Mouse (Mus musculus): ENCODE data around the gene Cd4. TPM values are rescaled to one million over a fixed set of nuclear protein-coding genes. Genes with fewer than 3 reads are reported as not detected.

Gene Cd4
- polyA plus RNA-seq, 1 experiment from 2014 or later, result not detected

DNA sequence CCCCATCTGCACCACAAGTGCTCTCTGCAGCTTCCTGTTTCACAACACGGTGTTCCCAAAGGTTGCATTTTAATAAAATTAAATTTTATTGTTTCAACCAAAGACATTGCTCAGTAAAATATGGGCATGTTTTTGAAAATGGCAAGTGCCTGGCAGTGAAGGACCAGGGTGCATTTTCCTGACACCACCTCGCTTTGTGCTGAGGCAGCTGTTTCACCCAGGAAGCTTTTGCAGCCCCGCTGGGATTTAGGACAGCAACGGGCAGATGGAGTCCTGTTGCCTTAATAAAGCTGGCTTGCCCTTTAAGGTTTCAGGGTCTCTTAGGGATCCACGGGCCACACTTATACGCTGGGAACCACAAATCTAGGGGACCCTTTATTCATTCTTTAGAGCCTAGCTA is 3.0 kb upstream of the Cd4 start:
- TF ChIP-seq CTCF (IDR thresholded peaks at IDR 0.05), result no peak
- CTCF ChIA-PET, result interaction anchor here (0.8 to 1.9 kb wide), 5 partner anchors 9 to 39 kb away, joined by 3 to 6 read pairs (median 3); no protein-coding TSS in a partner anchor
- in situ Hi-C loops (cut with MboI; ENCODE audit: low pct_unique_long_range_greater_than_20kb), result no loop called here
- DNase-seq (ENCODE audit: low read depth, low spot score), result no peak
- POLR2A ChIA-PET, result no interaction called here
- H3K27me3 ChIP-seq, result peaks cover 14% of the 10 kb centered on the region
- no peak for ATAC-seq

DNA sequence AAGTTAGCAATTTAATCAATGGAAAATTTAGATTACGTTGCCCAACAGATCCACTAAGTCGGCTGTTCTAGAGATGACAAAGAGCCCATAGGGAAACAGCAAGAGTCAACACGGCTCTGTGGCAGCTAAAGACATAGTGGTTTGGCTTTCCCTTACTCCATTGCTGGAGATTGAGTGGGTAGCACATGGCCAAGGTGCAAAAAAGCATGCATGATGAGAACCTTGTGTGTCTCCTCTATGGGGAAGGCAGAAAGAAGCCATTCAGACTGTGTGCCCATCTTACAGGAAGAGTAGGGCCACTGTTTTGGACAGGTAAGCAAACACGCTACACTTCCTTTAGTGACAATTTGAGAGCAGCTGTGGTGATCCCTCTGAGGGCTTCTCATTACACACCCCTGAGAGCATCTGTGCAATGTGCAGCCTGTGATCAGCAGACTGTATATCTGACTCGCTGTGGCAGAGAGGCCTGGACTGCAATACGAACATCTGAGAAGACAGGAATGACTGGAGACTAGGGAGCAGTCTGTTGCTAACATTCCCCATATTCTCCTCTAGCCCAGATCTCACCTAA is 619 bp upstream of the Cd4 start:
- ATAC-seq (no peak), DNase-seq (ENCODE audit: low read depth, low spot score) (no peak)
- in situ Hi-C loops (cut with MboI; ENCODE audit: low pct_unique_long_range_greater_than_20kb), result loop anchor here (10.0 kb wide), 1 partner anchor 186 kb away; no protein-coding TSS in a partner anchor
- ChIA-PET CTCF (interaction anchor here (1.2 kb wide), 1 partner anchor 93 kb away, joined by 3 read pairs; no protein-coding TSS in a partner anchor), POLR2A (no interaction called here)
- TF ChIP-seq CTCF (IDR thresholded peaks at IDR 0.05), result no peak
- peaks cover 24% of the 10 kb centered on the region for H3K27me3 ChIP-seq

DNA sequence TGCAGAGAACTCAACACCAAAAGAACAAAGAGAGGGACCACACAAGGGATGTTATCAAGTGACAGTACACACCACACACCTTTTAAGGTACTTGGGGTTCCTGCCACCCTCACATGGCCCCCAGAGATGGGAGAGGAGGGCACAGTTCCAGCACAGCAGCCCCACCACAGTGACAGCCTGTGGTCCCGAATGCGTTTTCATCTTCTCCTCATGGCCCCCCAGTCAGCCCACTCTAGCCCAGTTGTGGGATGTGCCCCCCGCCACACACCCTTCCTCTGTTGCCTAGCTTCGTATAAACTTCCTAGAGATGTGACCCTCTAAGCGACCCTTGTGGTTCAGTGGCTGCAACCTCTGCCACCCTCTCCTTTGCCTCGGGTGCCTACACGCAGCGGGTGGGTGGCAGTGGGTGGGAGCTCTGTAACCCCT is 2.1 kb downstream of the Cd4 start:
- CTCF ChIA-PET, result no interaction called here
- DNase-seq (ENCODE audit: low read depth, low spot score) (no peak), ATAC-seq (no peak)
- TF ChIP-seq CTCF (IDR thresholded peaks at IDR 0.05), result no peak
- in situ Hi-C loops (cut with MboI; ENCODE audit: low pct_unique_long_range_greater_than_20kb), result loop anchor here (10.0 kb wide), 1 partner anchor 189 kb away; no protein-coding TSS in a partner anchor
- H3K27me3 ChIP-seq, result peaks cover 33% of the 10 kb centered on the region
- POLR2A ChIA-PET, result no interaction called here

DNA sequence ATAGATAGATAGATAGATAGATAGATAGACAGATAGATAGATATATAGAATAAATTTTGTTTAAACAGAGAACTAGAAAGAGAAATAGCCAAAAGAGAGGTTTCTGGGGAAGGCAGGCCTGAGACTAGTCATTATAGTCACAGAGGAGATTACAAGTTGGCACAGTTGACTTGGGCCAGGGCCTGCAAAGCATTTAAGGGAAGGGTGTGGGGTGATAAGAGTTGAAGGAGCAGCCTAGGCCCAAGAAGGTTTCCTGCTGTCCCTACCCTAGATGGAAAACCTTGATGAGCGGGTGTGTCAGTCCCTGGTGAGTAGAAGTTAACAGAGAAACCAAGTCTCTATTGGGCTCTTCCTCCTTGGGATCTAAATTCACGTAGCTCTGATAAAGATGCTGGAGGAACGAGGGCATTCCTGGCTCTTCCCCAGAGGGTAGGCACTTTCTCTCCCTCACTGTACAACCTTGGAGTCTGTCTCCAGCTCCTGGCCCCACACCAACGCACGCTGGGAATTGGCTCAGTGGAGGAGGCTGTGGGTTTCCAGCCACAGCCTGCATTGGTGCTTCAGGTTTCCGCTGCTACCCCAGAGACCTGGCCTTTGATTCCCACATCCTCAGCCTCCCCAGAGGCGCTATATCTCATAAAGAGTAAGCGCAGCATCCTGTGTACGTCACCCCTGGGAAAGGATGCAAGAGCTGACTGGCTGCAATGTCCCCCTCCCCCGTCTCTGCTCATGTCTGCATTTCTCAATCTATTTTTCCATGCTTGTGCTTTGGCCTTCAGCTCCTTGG is 3.1 kb downstream of the Cd4 start:
- ChIA-PET CTCF (no interaction called here), POLR2A (no interaction called here)
- peaks cover 36% of the 10 kb centered on the region for H3K27me3 ChIP-seq
- ATAC-seq (no peak), DNase-seq (ENCODE audit: low read depth, low spot score) (no peak)
- no peak for TF ChIP-seq CTCF (IDR thresholded peaks at IDR 0.05)
- in situ Hi-C loops (cut with MboI; ENCODE audit: low pct_unique_long_range_greater_than_20kb), result loop anchor here (10.0 kb wide), 1 partner anchor 190 kb away; no protein-coding TSS in a partner anchor

DNA sequence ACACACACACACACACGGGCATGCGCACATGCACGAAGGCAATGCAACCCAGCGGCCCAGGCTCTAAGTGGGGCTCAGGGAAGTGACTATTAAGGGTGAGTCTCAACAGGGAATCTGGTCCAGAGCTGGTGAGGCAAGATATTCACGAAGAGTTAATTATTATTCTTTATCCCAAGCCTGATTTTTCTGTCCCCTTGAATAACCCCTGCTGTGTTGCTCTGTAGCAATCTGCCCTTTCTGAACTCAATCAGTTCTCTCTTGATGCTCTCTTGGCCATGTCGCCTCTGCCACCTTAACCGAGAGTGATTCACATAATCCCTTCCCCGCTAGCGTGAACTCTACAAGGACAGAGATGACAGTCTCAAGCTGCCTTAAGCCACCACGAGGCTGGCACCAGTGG is 4.7 kb downstream of the Cd4 start:
- ATAC-seq (no peak), DNase-seq (ENCODE audit: low read depth, low spot score) (no peak)
- TF ChIP-seq CTCF (IDR thresholded peaks at IDR 0.05), result no peak
- ChIA-PET POLR2A (interaction anchor here (0.6 kb wide), 1 partner anchor 41 kb away, joined by 3 read pairs; no protein-coding TSS in a partner anchor), CTCF (interaction anchor here (0.8 to 1.6 kb wide), 2 partner anchors 21 to 23 kb away, joined by 3 to 6 read pairs; no protein-coding TSS in a partner anchor)
- in situ Hi-C loops (cut with MboI; ENCODE audit: low pct_unique_long_range_greater_than_20kb), result loop anchor here (10.0 kb wide), 1 partner anchor 191 kb away; no protein-coding TSS in a partner anchor
- H3K27me3 ChIP-seq, result peaks cover 31% of the 10 kb centered on the region

DNA sequence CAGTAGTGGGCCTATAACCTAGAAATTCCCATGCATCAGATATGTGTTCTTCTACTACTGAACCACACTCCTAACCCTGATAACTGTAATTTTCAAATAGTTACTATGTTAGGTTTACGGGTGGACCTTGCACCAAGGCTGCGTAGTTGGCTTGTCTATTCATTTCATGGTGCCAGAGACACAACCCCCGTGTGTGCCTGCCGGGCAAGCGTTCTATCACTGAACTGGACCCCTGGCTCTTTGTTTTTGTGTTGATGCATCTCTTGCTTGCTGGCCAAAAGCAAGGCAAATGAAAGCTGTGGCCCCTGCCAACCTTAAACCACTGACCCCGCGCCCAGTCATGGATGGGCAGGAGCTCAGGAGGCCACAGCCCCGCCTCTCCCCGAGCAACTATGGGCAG is 6.2 kb downstream of the Cd4 start:
- in situ Hi-C loops (cut with MboI; ENCODE audit: low pct_unique_long_range_greater_than_20kb), result loop anchor here (10.0 kb wide), 1 partner anchor 193 kb away; no protein-coding TSS in a partner anchor
- DNase-seq (ENCODE audit: low read depth, low spot score) (no peak), ATAC-seq (no peak)
- CTCF ChIA-PET, result interaction anchor here (1.6 to 2.3 kb wide), 2 partner anchors 10 to 22 kb away, joined by 6 read pairs; no protein-coding TSS in a partner anchor
- H3K27me3 ChIP-seq, result peaks cover 30% of the 10 kb centered on the region
- TF ChIP-seq CTCF (IDR thresholded peaks at IDR 0.05), result no peak
- POLR2A ChIA-PET, result no interaction called here

DNA sequence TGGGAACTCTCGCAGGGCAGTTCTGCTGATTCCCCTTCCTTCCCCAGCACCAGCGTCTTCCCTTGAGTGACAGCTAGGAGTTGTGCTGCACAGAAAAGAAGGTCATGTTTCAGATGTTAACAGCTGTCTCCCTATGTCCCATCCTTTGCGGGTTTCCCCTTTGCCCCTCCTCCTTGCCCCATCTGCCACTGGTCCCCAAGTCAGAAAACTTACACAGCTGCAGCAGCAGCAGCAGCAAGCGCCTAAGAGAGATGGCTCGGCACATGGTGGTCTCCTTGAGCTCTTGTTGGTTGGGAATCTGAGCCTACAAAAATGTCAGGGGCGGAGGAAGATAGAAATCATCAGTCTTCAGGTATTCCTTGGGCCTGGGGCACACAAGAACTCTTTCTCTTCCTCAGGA is 8.6 kb downstream of the Cd4 start:
- ChIA-PET CTCF (interaction anchor here (1.4 to 2.3 kb wide), 2 partner anchors 13 to 32 kb away, joined by 3 to 6 read pairs; no protein-coding TSS in a partner anchor), POLR2A (no interaction called here)
- in situ Hi-C loops (cut with MboI; ENCODE audit: low pct_unique_long_range_greater_than_20kb), result no loop called here
- DNase-seq (ENCODE audit: low read depth, low spot score) (no peak), ATAC-seq (no peak)
- no peak for TF ChIP-seq CTCF (IDR thresholded peaks at IDR 0.05)
- peaks cover 24% of the 10 kb centered on the region for H3K27me3 ChIP-seq

DNA sequence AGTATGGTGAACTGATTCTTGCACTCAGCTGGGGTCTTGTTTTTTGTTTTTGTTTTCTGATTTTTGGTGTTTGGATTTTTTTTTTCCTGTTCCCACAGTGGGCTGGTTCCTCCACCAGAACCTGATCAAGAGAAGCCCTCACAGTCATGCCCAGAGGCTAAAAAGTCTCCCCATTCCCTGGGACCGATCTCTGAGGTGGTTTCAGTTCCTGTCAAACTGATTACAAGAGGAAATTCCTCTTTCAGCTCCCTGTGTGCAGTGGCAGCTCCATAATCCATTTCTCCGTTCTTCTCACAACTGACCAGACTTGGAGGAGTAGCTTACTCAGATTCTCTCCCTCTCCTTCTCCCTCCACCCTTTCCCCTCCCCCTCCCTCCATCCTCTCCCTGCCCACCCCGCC is 13.7 kb downstream of the Cd4 start:
- no peak for TF ChIP-seq CTCF (IDR thresholded peaks at IDR 0.05)
- POLR2A ChIA-PET, result interaction anchor here (1.0 kb wide), 1 partner anchor 44 kb away, joined by 5 read pairs; no protein-coding TSS in a partner anchor
- in situ Hi-C loops (cut with MboI; ENCODE audit: low pct_unique_long_range_greater_than_20kb), result no loop called here
- peaks cover 35% of the 10 kb centered on the region for H3K27me3 ChIP-seq
- CTCF ChIA-PET, result interaction anchor here (0.9 to 1.4 kb wide), 2 partner anchors 29 to 30 kb away, joined by 3 to 6 read pairs; no protein-coding TSS in a partner anchor
- ATAC-seq (no peak), DNase-seq (ENCODE audit: low read depth, low spot score) (no peak)

DNA sequence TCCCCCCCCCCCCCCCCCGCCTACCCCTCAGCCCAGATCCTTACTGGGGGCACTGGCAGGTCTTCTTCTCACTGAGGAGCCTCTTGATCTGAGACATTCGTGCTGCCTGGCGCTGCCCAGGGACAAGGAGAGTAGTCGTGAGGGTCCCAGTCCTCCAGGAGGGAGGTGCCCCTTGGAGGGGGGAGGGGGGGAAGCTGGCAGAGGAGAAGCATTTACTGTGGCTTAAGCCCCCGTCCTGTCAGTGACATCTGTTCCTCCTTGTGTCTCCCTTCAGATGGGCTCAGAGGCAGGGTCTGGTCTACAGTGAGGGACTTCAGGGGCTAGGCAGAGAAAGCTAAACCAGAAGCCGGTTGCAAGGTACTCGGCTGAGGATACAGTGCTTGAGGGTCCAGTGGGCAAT is 21.5 kb downstream of the Cd4 start:
- ChIA-PET CTCF (interaction anchor here (0.9 to 1.2 kb wide), 2 partner anchors 37 to 63 kb away, joined by 3 read pairs; no protein-coding TSS in a partner anchor), POLR2A (no interaction called here)
- DNase-seq (ENCODE audit: low read depth, low spot score) (no peak), ATAC-seq (no peak)
- in situ Hi-C loops (cut with MboI; ENCODE audit: low pct_unique_long_range_greater_than_20kb), result loop anchor here (5.0 kb wide), 1 partner anchor 36 kb away; no protein-coding TSS in a partner anchor
- H3K27me3 ChIP-seq, result peaks cover 26% of the 10 kb centered on the region
- no peak for TF ChIP-seq CTCF (IDR thresholded peaks at IDR 0.05)

DNA sequence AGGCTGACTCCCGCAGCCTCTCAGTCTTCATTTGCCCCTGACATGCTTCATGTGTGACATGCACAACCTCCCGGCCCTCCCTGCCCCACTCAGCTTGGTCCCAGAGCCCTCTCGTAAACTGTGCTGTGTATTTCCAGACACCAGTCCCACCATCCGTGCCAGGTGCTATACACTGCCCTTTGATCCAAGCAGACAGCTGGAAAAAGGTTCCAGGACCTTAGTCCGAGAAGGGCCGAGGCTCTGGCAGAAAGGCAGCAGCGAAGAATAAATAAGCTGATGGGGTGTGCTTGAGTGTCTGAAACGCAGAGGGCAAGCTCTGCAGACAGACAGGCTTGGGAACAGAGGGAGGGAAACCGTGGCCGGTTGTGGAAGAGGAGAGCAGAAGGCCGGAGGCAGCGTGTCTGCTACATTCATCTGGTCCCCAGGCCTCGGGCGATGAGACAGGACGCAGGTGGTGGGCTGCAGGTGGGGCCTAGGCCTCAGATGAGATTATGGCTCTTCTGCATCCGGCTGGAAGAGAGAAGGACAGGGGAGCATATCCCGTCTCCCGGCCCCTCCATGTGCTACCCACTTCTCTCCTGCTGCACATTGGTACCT is 22.2 kb downstream of the Cd4 start:
- CTCF ChIA-PET, result interaction anchor here (1.4 kb wide), 1 partner anchor 32 kb away, joined by 3 read pairs; no protein-coding TSS in a partner anchor
- DNase-seq (ENCODE audit: low read depth, low spot score), result no peak

More for the DNA sequence above, 22.2 kb downstream of the Cd4 start:
- TF ChIP-seq CTCF (IDR thresholded peaks at IDR 0.05), result no peak
- in situ Hi-C loops (cut with MboI; ENCODE audit: low pct_unique_long_range_greater_than_20kb), result loop anchor here (5.0 kb wide), 1 partner anchor 36 kb away; no protein-coding TSS in a partner anchor
- peaks cover 26% of the 10 kb centered on the region for H3K27me3 ChIP-seq
- POLR2A ChIA-PET, result no interaction called here
- no peak for ATAC-seq

All from Patski (cell line).